Mouse (Mus musculus) cerebral cortex, adult 2 months (tissue): Measurements from ENCODE around the gene Olfr1424.

Experiments used
- WGBS: fragments of 180-500 bp; shearing (Covaris S2); methylation state at CpG from one replicate; pipeline ENCODE4 v1.1.7; 2018; 5-methylcytosine and 5-hydroxymethylcytosine counted together

Olfr1424 gene

DNA sequence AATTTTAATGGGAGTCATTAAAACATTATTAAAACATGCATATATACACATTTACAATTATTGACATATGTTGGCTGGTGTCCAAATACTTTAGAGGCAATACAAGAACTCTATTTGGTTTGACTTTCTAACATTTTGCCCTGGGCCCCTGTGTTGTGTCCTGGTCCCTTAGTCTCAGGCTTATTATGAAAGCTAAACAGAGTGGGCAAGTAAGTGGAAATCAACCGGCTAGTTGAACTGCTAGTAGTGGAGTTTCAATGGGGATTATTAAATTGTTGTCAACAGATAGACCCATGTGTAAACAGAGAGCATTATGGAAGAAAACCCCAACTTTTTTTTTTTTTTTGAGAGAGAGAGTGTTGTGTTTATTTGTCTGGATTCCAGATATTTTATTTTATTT lies at the start of gene Olfr1424:
Gene Olfr1424, minus strand, starts transcription at position 101 of the 400 bp plus-strand sequence.
- 89% methylated on average over 1 of the region's 1 CpGs for WGBS

DNA sequence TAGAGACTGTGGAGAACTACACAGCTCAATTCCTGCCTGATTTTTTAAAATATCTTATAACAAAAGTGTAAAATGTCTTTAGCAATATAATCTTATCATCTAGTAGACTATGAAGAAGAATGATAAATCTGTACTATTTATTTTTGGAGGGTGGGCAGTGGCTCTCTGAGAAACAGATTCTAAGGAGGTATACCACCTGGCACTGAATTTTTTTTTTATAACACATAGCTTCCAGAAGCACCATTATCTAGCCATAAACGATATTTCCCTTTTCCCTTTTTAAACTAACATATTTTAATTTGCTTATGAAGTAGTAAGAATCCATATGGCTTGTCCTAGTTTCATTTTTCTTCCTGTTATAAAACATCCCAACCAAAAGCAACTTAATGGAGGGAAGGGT lies 42.1 kb upstream of the Olfr1424 start:
- WGBS: 31% methylated on average over 1 of the region's 1 CpGs

DNA sequence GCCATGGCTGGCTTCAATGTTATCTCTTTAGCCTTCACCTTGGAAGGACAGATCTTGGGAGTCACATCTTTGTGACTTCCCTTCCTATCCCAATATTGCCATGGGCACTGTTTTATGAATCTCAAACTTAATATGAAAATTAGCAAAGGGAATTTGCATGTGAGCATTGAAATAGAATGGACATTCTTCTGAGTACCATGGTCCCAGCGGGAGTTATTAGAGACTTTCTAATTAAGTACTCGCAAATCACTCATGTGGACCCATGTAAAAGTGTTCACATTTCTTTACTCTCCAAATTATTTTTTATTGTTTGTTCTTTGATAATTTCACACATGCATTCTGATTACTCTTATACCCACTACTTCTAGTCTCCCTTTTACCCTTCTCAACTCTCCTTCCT lies 40.8 kb upstream of the Olfr1424 start, which contains the start of gene Olfr1427:
Gene Olfr1427, minus strand, starts transcription at position 101 of the 400 bp plus-strand sequence.
- 93% methylated on average over 2 of the region's 2 CpGs for WGBS

DNA sequence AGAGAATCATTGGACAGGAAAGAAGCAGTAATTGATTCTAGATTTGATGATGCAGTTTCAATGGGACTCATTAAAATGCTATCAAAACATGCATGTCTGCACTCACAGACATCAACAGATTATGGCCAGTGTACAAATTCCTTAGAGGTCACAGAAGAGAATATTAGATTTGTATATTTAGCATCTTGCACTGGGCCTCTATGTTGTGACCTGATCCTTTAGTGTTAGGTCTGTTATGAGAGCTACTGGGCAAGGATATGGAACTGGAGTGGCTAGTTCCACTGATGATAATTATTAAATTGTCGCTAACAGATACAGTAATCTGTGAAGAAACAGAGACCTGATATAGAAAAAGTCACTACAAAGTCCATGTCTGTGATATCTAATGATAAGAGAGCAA lies 29.4 kb upstream of the Olfr1424 start, which contains the start of gene Olfr1426:
Gene Olfr1426, minus strand, starts transcription at position 101 of the 400 bp plus-strand sequence.
- WGBS: 86% methylated on average over 1 of the region's 1 CpGs

DNA sequence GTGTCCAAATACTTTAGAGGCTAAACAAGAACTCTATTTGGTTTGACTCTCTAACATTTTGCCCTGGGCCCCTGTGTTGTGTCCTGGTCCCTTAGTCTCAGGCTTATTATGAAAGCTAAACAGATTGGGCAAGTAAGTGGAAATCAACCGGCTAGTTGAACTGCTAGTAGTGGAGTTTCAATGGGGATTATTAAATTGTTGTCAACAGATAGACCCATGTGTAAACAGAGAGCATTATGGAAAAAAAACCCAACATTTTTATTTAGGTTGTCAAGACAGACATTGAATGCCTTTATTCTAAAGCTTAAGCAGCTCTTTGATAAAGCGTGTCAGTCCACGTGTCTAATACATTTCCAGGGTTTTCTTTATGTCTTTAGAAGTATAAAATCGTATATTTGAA lies 15.1 kb upstream of the Olfr1424 start, which contains the start of gene Olfr1425:
Gene Olfr1425, minus strand, starts transcription at position 101 of the 400 bp plus-strand sequence.
- 84% methylated on average over 4 of the region's 4 CpGs for WGBS

DNA sequence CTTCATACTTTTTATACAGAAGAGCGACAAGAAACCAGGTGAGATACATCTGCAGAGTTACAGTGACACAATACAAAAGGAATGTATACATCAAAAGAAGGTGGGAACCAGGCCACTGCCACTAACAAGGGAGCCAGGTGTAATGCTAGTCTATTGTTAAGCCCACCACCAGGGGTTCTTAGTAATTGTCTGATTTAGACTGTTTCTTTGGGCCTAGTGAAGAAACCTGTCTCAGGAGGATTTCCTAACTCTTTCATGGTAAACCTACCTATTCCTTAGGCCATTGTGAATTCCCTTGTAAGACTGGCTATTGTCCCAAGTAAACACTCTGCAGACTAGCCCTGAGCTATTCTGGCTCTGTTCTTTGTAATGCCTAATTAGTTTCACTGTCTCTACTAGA lies 7.1 kb upstream of the Olfr1424 start:
- 88% methylated on average over 1 of the region's 1 CpGs for WGBS

DNA sequence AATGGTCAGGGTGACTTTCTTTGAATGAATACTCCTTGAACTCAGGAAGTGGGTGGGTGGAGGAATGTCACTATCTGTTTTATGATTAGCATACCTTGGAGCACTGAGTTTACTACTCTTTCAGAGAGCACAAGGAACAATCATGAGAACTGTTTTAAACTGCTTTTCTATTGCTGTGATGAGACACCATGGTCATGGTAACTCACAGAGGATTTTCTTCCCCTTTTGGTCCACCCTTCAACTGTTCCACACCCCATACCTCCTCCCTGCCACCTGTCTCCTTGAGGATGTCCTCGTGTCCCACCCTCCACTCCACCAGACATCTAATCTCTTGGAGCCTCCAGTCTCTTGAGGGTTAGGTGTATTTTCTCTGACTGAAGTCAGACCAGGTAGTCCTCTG lies 5.3 kb upstream of the Olfr1424 start:
- WGBS: 69% methylated on average over 1 of the region's 1 CpGs

DNA sequence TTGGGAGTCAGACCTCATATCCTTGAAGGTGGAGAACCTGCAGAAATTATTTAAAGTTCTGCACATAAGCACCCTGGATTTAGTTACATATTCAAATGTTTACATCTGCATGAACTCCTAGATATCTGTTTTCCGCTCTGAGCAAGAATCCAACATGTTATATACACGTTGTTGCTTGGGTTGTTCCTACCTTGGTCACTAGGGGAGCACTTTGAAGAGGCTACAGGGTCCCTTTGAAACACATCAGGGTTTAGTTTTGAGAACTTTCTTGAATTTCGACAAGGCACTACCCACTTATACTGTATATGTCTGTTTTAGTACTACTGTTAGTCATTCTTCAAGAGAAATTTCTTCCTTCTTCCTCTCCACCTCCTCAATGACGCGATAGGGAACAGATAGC lies 19.3 kb downstream of the Olfr1424 start:
- WGBS: 86% methylated on average over 5 of the region's 5 CpGs

DNA sequence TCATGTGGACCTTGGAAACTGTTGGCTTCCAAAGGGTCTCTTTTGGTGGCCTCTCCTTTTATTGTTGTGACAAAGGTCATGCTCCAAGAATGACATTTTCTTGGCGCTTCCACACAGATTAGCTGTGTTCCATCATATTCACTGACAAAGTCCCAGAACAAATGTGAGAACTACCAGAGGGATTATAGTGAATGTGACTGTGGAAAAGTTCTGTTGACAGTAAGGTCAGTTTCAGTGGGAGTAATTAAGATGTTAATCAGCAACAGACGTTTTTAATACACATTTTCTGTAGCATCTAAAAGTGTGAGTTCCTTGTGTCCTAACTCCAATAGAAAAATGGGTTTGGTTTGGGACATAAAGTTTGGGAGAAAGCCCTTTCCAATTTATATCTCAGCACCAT lies 21.3 kb downstream of the Olfr1424 start, which contains the start of gene Olfr1423:
Gene Olfr1423, minus strand, starts transcription at position 101 of the 400 bp plus-strand sequence.
- 73% methylated on average over 2 of the region's 2 CpGs for WGBS

DNA sequence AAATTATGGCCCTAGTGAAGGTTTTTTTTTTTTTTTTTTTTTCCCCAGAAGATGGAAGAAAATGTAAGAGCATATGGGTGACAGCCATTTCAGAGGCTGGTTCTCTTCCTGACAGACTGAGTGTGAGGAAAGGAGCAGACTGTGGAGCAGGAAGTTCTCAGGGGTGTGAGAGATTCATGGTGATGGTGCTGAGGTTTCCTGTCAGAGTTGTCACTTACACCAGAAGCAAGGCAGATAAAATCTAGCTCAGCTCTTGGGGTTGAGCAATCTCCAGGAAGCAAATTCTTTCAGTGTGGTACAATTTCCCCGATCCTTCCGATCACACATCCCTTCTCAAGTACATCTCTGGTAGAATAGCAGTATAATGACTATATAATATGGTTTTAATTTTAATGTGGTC lies 35.9 kb downstream of the Olfr1424 start:
- 66% methylated on average over 2 of the region's 2 CpGs for WGBS

DNA sequence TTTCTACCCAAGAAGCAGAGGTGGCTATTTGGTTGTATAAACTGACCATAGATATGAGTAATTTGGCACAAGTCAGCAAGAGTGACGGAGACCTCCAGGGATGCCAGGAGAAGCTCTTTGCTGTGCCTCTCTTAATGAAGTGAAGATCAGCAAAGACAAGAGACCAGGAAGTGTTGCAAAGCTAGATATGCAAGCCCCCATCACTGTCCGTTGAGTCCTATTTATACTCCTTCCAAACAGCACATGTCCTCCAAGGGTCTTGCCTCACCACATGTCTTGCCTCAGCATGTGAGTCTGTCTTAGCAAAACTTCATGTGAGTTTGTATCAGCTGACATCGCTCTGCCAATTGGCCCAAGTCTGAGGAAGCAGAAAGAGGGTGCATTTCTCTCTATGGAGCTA lies 37.1 kb downstream of the Olfr1424 start:
- WGBS: 83% methylated on average over 3 of the region's 3 CpGs

DNA sequence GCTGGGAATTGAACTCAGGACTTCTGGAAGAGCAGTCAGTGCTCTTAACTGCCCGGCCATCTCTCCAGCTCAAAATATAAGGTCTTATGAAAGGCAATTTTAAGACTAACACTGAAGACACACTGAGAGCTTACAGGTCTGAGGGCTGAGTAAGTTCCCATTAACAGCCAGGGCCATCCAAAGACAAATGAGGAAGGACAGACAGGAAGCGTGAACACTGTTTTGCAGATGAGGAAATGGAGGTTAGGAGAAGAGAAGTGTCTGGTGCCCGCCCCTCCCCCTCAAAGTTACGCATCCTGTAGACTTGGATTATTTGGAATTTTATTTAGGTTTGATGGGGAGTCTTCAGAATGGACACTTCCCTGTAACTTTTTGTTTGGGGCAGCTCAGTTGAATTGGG lies 38.3 kb downstream of the Olfr1424 start:
- 86% methylated on average over 4 of the region's 4 CpGs for WGBS

DNA sequence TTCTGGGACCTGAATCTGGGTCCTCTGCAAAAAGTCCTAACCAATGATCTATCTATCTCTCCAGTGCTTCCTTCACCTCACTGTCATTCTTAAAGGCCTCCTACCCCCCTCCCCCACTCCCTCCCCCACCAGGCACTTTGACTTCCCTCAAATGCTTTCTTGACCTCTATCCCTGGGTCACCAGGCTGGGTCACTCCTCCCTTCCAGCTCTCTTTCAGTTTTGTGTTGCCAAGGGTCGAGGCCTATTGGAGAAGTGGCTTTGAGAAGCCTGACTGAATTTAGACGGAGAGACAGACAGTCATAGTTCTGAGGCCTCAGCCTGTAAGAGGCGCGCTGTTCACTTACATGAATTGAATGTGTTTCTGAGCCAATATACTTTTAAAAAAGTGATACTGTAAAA lies 46.3 kb downstream of the Olfr1424 start:
- WGBS: 74% methylated on average over 4 of the region's 4 CpGs

DNA sequence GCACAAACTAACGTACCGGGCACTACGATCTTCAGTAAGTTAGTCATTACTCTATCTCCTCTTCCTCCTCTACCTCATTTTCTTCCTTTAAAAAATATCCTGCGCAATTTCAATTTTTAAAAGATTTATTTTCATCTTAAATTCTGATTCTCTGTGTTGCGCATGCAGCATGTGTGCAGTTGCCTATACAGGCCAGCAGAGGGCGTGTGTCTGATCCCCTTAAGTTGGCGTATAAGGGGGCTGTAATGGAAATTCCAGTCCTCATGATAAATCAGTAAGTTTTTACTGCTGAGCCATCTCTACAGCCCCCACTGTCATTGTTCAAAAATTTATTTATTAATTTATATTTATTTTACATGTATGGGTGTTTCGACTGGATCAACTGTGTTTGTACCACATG lies 46.8 kb downstream of the Olfr1424 start:
- WGBS: 75% methylated on average over 8 of the region's 8 CpGs

DNA sequence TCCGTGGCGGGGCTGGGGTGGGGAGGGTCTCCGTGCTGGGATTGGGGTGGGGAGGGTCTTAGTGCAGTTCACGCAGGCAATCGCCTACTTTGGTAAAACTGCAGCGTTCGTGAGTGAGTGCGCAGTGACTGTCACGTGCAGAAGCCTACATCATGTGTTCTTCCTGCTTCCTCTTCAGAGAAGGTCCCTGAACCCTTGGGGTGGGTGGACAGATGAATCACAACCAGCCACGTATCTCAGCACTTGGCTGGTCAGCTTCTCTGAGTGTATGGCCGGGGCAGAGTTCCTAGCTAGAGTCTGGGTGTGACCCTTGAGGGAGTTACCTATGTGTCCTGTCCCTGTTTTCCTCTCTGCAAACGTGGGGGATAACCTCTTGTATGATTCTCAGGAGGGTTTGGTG lies 49.3 kb downstream of the Olfr1424 start:
- 3% methylated on average over 12 of the region's 12 CpGs for WGBS

DNA sequence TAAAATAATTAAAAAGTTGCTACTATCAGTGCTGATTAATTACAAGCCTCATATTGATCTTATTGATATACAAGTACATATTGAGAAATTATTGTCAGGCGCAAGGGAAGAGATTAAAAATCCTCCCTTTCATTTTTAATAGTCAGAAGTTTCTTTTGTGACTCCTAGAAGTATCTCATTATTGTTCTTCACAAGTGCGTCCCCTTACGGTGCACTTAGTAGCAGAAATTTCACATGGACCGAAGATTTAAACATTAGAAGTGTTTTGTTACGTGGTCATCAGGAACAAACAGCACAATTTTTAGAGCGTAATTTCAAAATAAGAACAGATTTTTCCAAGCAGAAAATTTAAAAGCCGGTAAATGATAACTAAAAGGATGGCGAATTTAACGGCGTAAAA lies 49.9 kb downstream of the Olfr1424 start:
- WGBS: under 1% methylated on average over 10 of the region's 10 CpGs

DNA sequence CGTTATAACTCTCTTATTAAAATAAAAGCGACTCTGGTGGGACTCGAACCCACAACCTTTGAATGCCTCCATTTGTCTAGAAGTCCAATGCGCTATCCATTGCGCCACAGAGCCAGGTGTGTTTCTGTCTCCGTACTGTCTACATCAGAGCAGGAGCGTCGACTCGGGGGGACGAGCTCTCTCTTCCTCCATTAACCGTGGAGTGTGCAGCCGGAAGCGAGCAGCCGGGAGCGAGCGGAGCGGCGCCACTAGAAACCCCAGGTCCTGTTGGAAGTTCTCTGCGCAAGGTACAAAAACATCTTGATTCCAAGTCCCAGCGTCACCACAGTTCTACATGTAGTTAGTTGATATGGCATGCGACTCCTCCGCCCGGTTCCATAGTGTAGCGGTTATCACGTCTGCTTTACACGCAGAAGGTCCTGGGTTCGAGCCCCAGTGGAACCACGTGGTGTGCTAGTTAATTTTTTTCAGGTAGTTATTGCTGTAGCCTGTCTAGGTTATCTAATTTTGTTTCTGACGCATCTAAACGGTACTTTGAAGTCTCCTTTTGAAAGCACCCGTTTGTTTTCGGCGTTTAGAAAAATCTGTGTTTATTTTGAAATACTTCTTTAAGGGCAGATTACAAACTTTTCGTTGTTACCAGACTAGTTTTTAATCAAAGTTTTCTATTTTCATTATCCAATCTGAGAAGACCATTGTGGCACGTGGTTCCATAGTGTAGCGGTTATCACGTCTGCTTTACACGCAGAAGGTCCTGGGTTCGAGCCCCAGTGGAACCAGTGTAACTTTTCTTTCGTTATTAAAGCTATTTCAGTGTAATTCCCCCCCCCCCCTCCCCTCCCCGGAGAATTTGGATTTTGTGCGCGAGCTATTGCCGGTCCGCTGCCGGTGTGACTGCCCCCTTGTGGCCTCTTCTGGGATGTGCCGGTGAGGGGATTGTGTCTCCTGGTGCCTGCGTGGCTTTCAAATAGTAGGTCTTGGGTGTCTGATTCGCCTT lies 50.6 kb downstream of the Olfr1424 start:
- under 1% methylated on average over 49 of the region's 49 CpGs for WGBS

DNA sequence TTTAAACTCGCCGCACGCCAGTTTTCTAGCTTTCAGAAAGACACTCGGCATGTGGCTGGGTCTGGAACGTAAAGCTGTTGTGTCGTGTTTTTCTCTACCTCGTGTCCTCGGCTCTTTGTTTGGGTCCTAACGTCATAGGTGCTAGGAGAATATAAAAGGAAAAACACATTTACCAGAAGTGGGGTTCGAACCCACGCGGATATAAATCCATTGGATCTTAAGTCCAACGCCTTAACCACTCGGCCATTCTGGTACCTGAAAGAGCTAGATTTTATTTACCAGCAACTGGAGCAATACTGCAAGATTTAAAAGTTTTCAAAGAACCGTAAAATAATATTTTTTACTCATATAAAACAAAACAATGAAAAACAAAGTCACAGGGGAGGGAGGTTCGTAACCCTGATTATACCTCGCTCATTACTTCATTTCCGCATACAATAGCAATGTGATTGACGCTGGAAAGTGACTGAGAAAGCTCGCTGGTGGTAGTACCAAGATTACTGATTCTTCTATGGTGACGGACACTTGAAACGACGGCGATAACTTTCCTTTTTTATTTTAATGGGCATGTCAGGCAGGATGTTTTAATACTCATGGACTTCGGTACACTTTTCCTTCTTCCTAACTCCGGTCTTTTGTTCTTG lies 51.4 kb downstream of the Olfr1424 start:
- under 1% methylated on average over 26 of the region's 26 CpGs for WGBS

DNA sequence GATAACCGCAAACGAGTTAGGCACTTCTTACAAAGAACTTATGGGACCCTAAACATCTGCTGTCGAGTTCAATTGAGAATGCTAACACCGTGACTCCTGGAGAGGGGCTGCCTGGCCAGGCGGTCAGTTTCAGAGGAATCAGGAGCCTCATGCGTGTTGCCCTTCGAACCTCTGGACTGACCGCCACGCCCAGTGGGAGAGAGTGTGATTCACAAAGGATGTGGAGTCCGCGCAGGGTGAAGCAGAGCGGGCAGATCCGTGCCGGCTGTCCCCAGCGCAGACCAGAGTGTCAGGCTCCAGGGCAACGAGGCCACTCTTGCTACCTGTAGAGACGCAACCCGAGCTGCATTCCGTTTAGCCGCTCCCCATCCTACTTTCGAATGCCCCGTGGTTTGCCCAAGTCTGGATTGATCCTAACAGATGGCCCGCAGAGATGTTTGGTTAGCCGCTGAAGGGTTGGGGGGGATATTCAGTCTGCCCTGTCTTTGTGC lies 52.2 kb downstream of the Olfr1424 start:
- under 1% methylated on average over 24 of the region's 24 CpGs for WGBS

DNA sequence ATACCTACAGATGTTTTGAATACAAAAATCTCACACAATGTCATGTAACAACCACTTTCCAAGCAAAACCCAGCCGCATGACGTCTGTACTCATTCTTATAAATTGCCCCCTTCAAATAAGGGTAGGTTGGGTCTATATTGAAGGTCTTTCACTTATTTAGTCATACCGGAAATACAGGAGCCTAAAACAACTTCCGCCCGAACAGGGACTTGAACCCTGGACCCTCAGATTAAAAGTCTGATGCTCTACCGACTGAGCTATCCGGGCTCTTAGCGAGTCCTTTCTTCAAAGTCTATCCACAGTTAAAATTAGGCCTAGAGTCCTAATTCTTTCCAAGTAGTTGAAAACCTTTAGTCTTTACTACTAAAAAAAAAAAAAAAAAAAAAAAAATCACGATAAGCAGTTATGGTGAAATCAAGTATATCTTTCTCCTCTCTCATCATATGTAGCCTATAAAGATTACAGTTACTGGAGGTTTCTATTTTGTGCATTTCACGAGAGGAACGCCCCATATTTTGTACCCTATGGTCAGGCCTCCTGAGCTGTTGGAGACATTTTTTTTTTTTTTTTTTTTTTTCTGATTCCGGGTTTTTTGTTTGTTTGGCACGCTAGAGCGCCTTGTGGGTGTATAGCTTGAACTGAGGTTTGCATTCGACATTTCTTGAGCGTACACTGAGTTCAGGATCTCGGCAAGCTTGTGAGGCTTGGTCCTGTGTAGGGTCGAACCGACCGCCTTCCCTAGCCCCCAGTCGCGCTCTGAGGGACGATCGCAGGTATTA lies 52.8 kb downstream of the Olfr1424 start:
- 3% methylated on average over 24 of the region's 24 CpGs for WGBS
